Mouse (Mus musculus) olfactory bulb, adult 2 months (tissue): ENCODE data around the gene Aoah.

Experiments
- CTCF ChIP-seq: fragments of 200-500 bp; IDR thresholded peaks from 2 replicates; pipeline ENCODE4 v1.5.1; 2012; ENCODE audit warnings: low read depth, mild to moderate bottlenecking, low read length, moderate library complexity; ENCODE audit not compliant: insufficient read depth
- POLR2A ChIP-seq: fragments of 200-500 bp; IDR thresholded peaks from 2 replicates; pipeline ENCODE4 v1.6.1; 2012; ENCODE audit warnings: mild to moderate bottlenecking, low read depth, low read length, moderate library complexity; ENCODE audit not compliant: insufficient read depth

DNA sequence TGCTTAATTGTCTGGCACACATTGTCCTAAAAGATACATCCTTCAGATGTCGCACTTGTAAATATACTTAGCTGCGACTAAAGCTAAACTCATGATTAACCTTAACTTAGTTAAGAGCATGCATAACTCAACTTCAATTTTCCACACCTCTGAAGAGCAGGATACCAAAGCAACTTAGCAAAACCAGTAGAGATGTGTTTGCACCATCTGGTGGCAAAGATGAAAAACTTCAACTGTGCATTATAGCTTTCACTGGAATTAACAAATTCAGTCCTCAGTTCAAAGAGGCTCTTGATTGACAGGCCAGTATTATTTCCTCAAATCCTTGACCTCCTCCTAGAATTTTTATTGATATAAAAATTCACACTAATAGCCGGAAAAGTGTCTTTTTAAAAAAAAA is 241.1 kb downstream of the Aoah start:
- TF ChIP-seq POLR2A: no peak
- no peak for TF ChIP-seq CTCF
